Comparison of ENCODE assay signal across 42 mouse cellular contexts in genomic region chr7:18533420-18533819, GRCm38 (mm10). TPM values are rescaled to one million over a fixed set of nuclear protein-coding genes. Genes with fewer than 3 reads are reported as not detected.
DNase-seq lines count a peak whose midpoint lies in the region; ATAC-seq and TF ChIP-seq lines count a peak whose summit lies in the region.
"Had no signal": no experiment of that assay in that cellular context is flagged by ENCODE, and none has a peak within 500 bp of the region (broad histone marks: within the 10 kb centered on the region; RNA-seq: fewer than 3 reads in every experiment).

No protein-coding gene starts in this region.

- no peaks in the 10 kb centered on the region for H3K4me1 ChIP-seq in heart, embryonic 13.5 days
- no peaks in the 10 kb centered on the region for H3K4me1 ChIP-seq in heart, embryonic 10.5 days
- H3K4me1 ChIP-seq in small intestine, adult 2 months (ENCODE audit: control insufficient read depth, insufficient read depth, insufficient read length, low read length): peaks cover 17% of the 10 kb centered on the region; the same call in 1 of the 2 replicates
- no peaks in the 10 kb centered on the region for H3K4me1 ChIP-seq in thymus, adult 2 months (replicated peaks; ENCODE audit: control insufficient read depth, insufficient read depth, low read length)
- H3K4me1 ChIP-seq: embryonic facial prominence, embryonic 12.5 days; hindbrain, embryonic 12.5 days; kidney, embryonic 15.5 days; limb, embryonic 12.5 days; liver, embryonic 15.5 days; lung, embryonic 15.5 days had no signal

- H3K36me3 ChIP-seq in heart, embryonic 13.5 days: no peaks in the 10 kb centered on the region
- H3K36me3 ChIP-seq in heart, embryonic 10.5 days: no peaks in the 10 kb centered on the region
- no peaks in the 10 kb centered on the region for H3K36me3 ChIP-seq in small intestine, adult 2 months (ENCODE audit: control insufficient read depth, insufficient read depth, low read length)
- no peaks in the 10 kb centered on the region for H3K36me3 ChIP-seq in thymus, adult 2 months (ENCODE audit: control insufficient read depth, insufficient read depth, low read length)
- H3K36me3 ChIP-seq: embryonic facial prominence, embryonic 12.5 days; hindbrain, embryonic 12.5 days; kidney, embryonic 15.5 days; limb, embryonic 12.5 days; liver, embryonic 15.5 days; lung, embryonic 15.5 days had no signal

- H3K4me3 ChIP-seq in heart, embryonic 13.5 days: no peak overlapping the region
- H3K4me3 ChIP-seq in heart, embryonic 10.5 days: no peak overlapping the region
- H3K4me3 ChIP-seq in small intestine, adult 2 months (ENCODE audit: low read depth, low read length): no peak overlapping the region
- no peak overlapping the region for H3K4me3 ChIP-seq in thymus, adult 2 months (ENCODE audit: control insufficient read depth, insufficient read depth, low read length)
- H3K4me3 ChIP-seq: embryonic facial prominence, embryonic 12.5 days; hindbrain, embryonic 12.5 days; kidney, embryonic 15.5 days; left cerebral cortex, adult 2 months; limb, embryonic 12.5 days; liver, embryonic 15.5 days; lung, embryonic 15.5 days had no signal

- H3K4me2 ChIP-seq in heart, embryonic 13.5 days: no peak overlapping the region
- H3K4me2 ChIP-seq: embryonic facial prominence, embryonic 12.5 days; hindbrain, embryonic 12.5 days; kidney, embryonic 15.5 days; limb, embryonic 12.5 days; liver, embryonic 15.5 days; lung, embryonic 15.5 days had no signal

- WGBS in heart, embryonic 13.5 days: 49% methylated on average over 3 of the region's 3 CpGs
- WGBS in heart, embryonic 10.5 days: 71% methylated on average over 3 of the region's 3 CpGs
- 9% methylated on average over 3 of the region's 3 CpGs for WGBS in small intestine, adult 2 months
- WGBS in thymus, adult 2 months: 56% methylated on average over 3 of the region's 3 CpGs

- no peak for DNase-seq in heart, embryonic 10.5 days (ENCODE audit: low spot score)
- DNase-seq in urinary bladder, postnatal 14 days (ENCODE audit: low spot score): peak; percentile 60
- no peak for DNase-seq in urinary bladder, postnatal 4 days (ENCODE audit: low spot score in 2 of 2)
- DNase-seq in urinary bladder, postnatal 36 days (ENCODE audit: low spot score in 2 of 2): peak; percentile 53 to 63
- DNase-seq in thymus, adult 2 months: no peak
- DNase-seq: adrenal gland, postnatal 14 days; cerebellum, adult 11 months; cerebellum, adult 9-10 months; cerebellum, postnatal 36 days; forebrain, postnatal 0 days; gastrocnemius, postnatal 10 days; heart, postnatal 36 days; kidney, adult 18-20 months; kidney, postnatal 25 days; midbrain, embryonic 14.5 days; right cerebral cortex, postnatal 4 days; thymus, adult 18-20 months; thymus, postnatal 4 days had no signal

- H3K27ac ChIP-seq in heart, embryonic 13.5 days (replicated peaks): no peak overlapping the region
- H3K27ac ChIP-seq in heart, embryonic 10.5 days: no peak overlapping the region
- peak overlapping the region; percentile 80 for H3K27ac ChIP-seq in small intestine, adult 2 months (ENCODE audit: insufficient read depth, low read depth, low read length)
- H3K27ac ChIP-seq in thymus, adult 2 months (ENCODE audit: control insufficient read depth, insufficient read depth, low read length): no peak overlapping the region
- H3K27ac ChIP-seq: embryonic facial prominence, embryonic 12.5 days; hindbrain, embryonic 12.5 days; hindbrain, postnatal 0 days; kidney, embryonic 15.5 days; left cerebral cortex, adult 2 months; limb, embryonic 12.5 days; liver, embryonic 15.5 days; lung, embryonic 15.5 days; macrophage had no signal

- no peak for TF ChIP-seq POLR2A in small intestine, adult 2 months (IDR thresholded peaks at IDR 0.05; ENCODE audit: low read depth, low read length)
- TF ChIP-seq POLR2A in thymus, adult 2 months (IDR thresholded peaks at IDR 0.05; ENCODE audit: control insufficient read depth, extremely low read depth, insufficient read depth, low read length, poor library complexity): no peak

- H3K9ac ChIP-seq in heart, embryonic 13.5 days: no peak overlapping the region
- H3K9ac ChIP-seq: embryonic facial prominence, embryonic 12.5 days; forebrain, postnatal 0 days; hindbrain, embryonic 12.5 days; kidney, embryonic 15.5 days; limb, embryonic 12.5 days; liver, embryonic 15.5 days; lung, embryonic 15.5 days had no signal

- H3K9me3 ChIP-seq in heart, embryonic 13.5 days: no peaks in the 10 kb centered on the region
- no peaks in the 10 kb centered on the region for H3K9me3 ChIP-seq in heart, embryonic 10.5 days
- H3K9me3 ChIP-seq: embryonic facial prominence, embryonic 12.5 days; kidney, embryonic 15.5 days; liver, embryonic 15.5 days; lung, embryonic 15.5 days had no signal

- no peaks in the 10 kb centered on the region for H3K27me3 ChIP-seq in heart, embryonic 13.5 days (replicated peaks)
- H3K27me3 ChIP-seq in heart, embryonic 10.5 days (ENCODE audit: insufficient read depth, poor library complexity, severe bottlenecking): no peaks in the 10 kb centered on the region
- H3K27me3 ChIP-seq in small intestine, adult 2 months (ENCODE audit: control insufficient read depth, insufficient read depth, low read length): no peaks in the 10 kb centered on the region
- no peaks in the 10 kb centered on the region for H3K27me3 ChIP-seq in thymus, adult 2 months (ENCODE audit: control insufficient read depth, insufficient read depth, low read length)
- H3K27me3 ChIP-seq: embryonic facial prominence, embryonic 12.5 days; hindbrain, embryonic 12.5 days; kidney, embryonic 15.5 days; limb, embryonic 12.5 days; liver, embryonic 15.5 days; lung, embryonic 15.5 days; Patski had no signal

- no peak for TF ChIP-seq CTCF in small intestine, adult 2 months (IDR thresholded peaks at IDR 0.05; ENCODE audit: extremely low read depth, insufficient read length, insufficient replicate concordance, low read depth, low read length)
- no peak for TF ChIP-seq CTCF in thymus, adult 2 months (IDR thresholded peaks at IDR 0.05; ENCODE audit: borderline replicate concordance, control insufficient read depth, extremely low read depth, insufficient read depth, low read length, poor library complexity)

- ATAC-seq in heart, embryonic 13.5 days (ENCODE audit: extremely low read depth, insufficient number of reproducible peaks, low FRiP score, low TSS enrichment): peak; percentile 25; the same call in 1 of the 2 replicates
- no peak for ATAC-seq in erythroid progenitor cell, adult 5-6 weeks (replicated peaks; ENCODE audit: low FRiP score, poor library complexity, severe bottlenecking)
- ATAC-seq: forebrain, postnatal 0 days; hindbrain, postnatal 0 days; Patski had no signal

RNA-seq across cellular contexts. Expression of gene Psg25, which starts 1.4 kb away (rescaled TPM):
- polyA plus RNA-seq in heart, embryonic 13.5 days (2015; fragmentation: Nextera tagmentation; extraction: Ambion mirVana): 0.04 and 0.07 TPM in 2 replicates
- not detected in 2 replicates for polyA plus RNA-seq in heart, embryonic 10.5 days (2016; fragmentation: Nextera tagmentation; extraction: Ambion mirVana)
- polyA plus RNA-seq in small intestine, adult 2 months (2012; rRNA removed): 0.10 and 0.55 TPM in 2 replicates
- polyA plus RNA-seq in thymus, adult 2 months (2012; rRNA removed): 0.22 and 0.24 TPM in 2 replicates
- not detected in 2 replicates for total RNA-seq in erythroid progenitor cell, adult 5-6 weeks (2015; ENCODE audit: low replicate concordance)
- not detected in 2 replicates for total RNA-seq in erythroid progenitor cell, adult 5-6 weeks (2017; ENCODE audit: low replicate concordance)
- total RNA-seq: adrenal gland, postnatal 14 days; forebrain, postnatal 0 days; gastrocnemius, postnatal 10 days; granulocyte monocyte progenitor cell, adult 5-6 weeks; heart, postnatal 36 days; hindbrain, postnatal 0 days; layer of hippocampus, adult 18-20 months; layer of hippocampus, postnatal 14 days; left cerebral cortex, adult 2 months; left cerebral cortex, postnatal 25 days; liver, adult 2 months; megakaryocyte-erythroid progenitor cell, adult 5-6 weeks; MEL; monocyte, adult 5-6 weeks had no signal
- polyA plus RNA-seq: embryonic facial prominence, embryonic 12.5 days; forebrain, embryonic 11.5 days; forebrain, postnatal 0 days; heart, embryonic 16.5 days; hindbrain, embryonic 12.5 days; hindbrain, postnatal 0 days; kidney, embryonic 15.5 days; limb, embryonic 12.5 days; liver, adult 2 months; liver, embryonic 15.5 days; lung, embryonic 15.5 days; macrophage; midbrain, embryonic 14.5 days; neural tube, embryonic 14.5 days; Patski had no signal

RNA-seq across cellular contexts. Expression of gene Psg27, which starts 33.7 kb away (rescaled TPM):
- polyA plus RNA-seq in heart, embryonic 13.5 days (2015; fragmentation: Nextera tagmentation; extraction: Ambion mirVana): not detected in 2 replicates
- polyA plus RNA-seq in heart, embryonic 10.5 days (2016; fragmentation: Nextera tagmentation; extraction: Ambion mirVana): not detected in 2 replicates
- 0.04 and 0.09 TPM in 2 replicates for polyA plus RNA-seq in small intestine, adult 2 months (2012; rRNA removed)
- 0.43 and 0.73 TPM in 2 replicates for polyA plus RNA-seq in thymus, adult 2 months (2012; rRNA removed)
- total RNA-seq in erythroid progenitor cell, adult 5-6 weeks (2015; ENCODE audit: low replicate concordance): not detected in 2 replicates
- total RNA-seq in erythroid progenitor cell, adult 5-6 weeks (2017; ENCODE audit: low replicate concordance): not detected in 2 replicates
- total RNA-seq: adrenal gland, postnatal 14 days; forebrain, postnatal 0 days; gastrocnemius, postnatal 10 days; granulocyte monocyte progenitor cell, adult 5-6 weeks; heart, postnatal 36 days; hindbrain, postnatal 0 days; layer of hippocampus, adult 18-20 months; layer of hippocampus, postnatal 14 days; left cerebral cortex, adult 2 months; left cerebral cortex, postnatal 25 days; liver, adult 2 months; megakaryocyte-erythroid progenitor cell, adult 5-6 weeks; MEL; monocyte, adult 5-6 weeks had no signal
- polyA plus RNA-seq: embryonic facial prominence, embryonic 12.5 days; forebrain, embryonic 11.5 days; forebrain, postnatal 0 days; heart, embryonic 16.5 days; hindbrain, embryonic 12.5 days; hindbrain, postnatal 0 days; kidney, embryonic 15.5 days; limb, embryonic 12.5 days; liver, adult 2 months; liver, embryonic 15.5 days; lung, embryonic 15.5 days; macrophage; midbrain, embryonic 14.5 days; neural tube, embryonic 14.5 days; Patski had no signal

RNA-seq across cellular contexts. Expression of gene Psg26, which starts 49.4 kb away (rescaled TPM):
- polyA plus RNA-seq in heart, embryonic 13.5 days (2015; fragmentation: Nextera tagmentation; extraction: Ambion mirVana): not detected in 2 replicates
- not detected in 2 replicates for polyA plus RNA-seq in heart, embryonic 10.5 days (2016; fragmentation: Nextera tagmentation; extraction: Ambion mirVana)
- polyA plus RNA-seq in small intestine, adult 2 months (2012; rRNA removed): 0.18 TPM in 1 of 2 replicates, not detected in the other
- 0.05 TPM in 1 of 2 replicates, not detected in the other for polyA plus RNA-seq in thymus, adult 2 months (2012; rRNA removed)
- not detected in 2 replicates for total RNA-seq in erythroid progenitor cell, adult 5-6 weeks (2015; ENCODE audit: low replicate concordance)
- total RNA-seq in erythroid progenitor cell, adult 5-6 weeks (2017; ENCODE audit: low replicate concordance): not detected in 2 replicates
- total RNA-seq: adrenal gland, postnatal 14 days; forebrain, postnatal 0 days; gastrocnemius, postnatal 10 days; granulocyte monocyte progenitor cell, adult 5-6 weeks; heart, postnatal 36 days; hindbrain, postnatal 0 days; layer of hippocampus, adult 18-20 months; layer of hippocampus, postnatal 14 days; left cerebral cortex, adult 2 months; left cerebral cortex, postnatal 25 days; liver, adult 2 months; megakaryocyte-erythroid progenitor cell, adult 5-6 weeks; MEL; monocyte, adult 5-6 weeks had no signal
- polyA plus RNA-seq: embryonic facial prominence, embryonic 12.5 days; forebrain, embryonic 11.5 days; forebrain, postnatal 0 days; heart, embryonic 16.5 days; hindbrain, embryonic 12.5 days; hindbrain, postnatal 0 days; kidney, embryonic 15.5 days; limb, embryonic 12.5 days; liver, adult 2 months; liver, embryonic 15.5 days; lung, embryonic 15.5 days; macrophage; midbrain, embryonic 14.5 days; neural tube, embryonic 14.5 days; Patski had no signal

Comparison
In these comparisons a context has a peak if more than half of its experiments do, and no peak if none do; other contexts are left out.
1. DNase-seq: peak in urinary bladder, postnatal 14 days (single experiment) and urinary bladder, postnatal 36 days (2 of 2); none in heart, embryonic 10.5 days (single experiment), urinary bladder, postnatal 4 days (0 of 2) and thymus, adult 2 months (single experiment).